Mouse (Mus musculus) heart, adult 11 months (tissue): ENCODE data around the gene Rab1a.

Experiments used
- DNase-seq: peaks from one replicate; pipeline ENCODE4 v3.0.0; 2022

Rab1a gene

DNA sequence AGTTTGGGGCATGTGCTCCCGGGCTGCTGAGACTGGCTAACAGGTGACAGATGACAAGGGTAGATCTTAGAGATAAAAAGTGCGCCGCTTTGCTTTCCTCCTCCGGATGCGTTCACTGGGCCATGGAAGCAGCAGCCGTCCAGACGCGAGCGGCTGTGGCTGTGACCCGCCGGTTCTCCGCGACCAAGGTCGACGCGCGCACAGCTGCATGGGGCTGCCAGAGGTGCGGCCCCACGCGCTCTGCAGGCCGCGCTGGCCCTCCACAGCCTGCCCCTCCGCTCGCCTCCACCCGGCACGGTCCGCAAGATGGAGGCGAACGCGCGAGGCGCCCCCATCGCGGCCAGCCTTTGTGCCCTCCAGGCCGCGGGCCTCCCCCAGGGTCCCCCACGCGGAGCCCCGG is 47.6 kb downstream of the Rab1a start:
- no peak for DNase-seq

DNA sequence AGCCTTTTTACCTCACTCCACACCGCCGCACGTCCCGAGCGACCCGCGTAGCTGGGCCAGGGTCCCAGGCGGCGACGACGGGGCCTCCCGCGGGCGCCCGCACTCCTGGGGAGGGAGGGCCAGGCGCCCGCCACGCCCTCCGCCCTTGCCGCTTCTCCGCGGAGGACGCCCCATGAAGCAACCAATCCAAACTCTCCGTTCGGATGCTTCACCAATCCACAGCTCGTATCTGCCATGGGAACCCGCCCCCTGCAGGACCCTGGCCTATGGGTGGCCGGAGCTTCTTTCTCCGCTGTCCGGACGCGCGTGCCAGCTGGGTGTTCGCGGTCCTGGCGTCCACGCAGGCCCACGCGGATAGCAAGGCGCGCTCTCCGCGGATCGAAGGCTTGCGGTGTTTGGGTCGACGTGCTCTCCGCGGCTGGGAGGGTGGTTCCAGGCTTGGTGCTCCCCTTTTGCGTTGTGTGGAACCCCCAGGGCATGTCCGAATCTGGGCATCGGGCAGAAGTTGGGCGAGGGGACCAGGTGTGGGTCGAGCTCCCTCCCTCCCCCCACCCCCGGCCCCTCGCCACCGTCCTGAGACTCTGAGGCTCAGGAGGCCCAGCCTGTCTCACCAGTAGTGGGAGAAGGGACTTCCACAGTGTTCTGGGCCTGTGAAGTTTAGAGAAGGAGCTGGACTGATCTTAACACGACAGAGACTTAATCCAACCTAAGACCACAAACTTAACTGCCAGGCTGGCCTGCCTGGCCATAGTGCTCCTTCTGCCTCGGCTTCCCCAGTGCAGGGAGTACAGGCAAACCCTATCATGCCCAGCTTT is 48.3 kb downstream of the Rab1a start, which contains the start of gene Cep68:
Cep68 (minus strand) TSS at position 134 of the 815 bp plus-strand sequence.
- peak; percentile 100 for DNase-seq

DNA sequence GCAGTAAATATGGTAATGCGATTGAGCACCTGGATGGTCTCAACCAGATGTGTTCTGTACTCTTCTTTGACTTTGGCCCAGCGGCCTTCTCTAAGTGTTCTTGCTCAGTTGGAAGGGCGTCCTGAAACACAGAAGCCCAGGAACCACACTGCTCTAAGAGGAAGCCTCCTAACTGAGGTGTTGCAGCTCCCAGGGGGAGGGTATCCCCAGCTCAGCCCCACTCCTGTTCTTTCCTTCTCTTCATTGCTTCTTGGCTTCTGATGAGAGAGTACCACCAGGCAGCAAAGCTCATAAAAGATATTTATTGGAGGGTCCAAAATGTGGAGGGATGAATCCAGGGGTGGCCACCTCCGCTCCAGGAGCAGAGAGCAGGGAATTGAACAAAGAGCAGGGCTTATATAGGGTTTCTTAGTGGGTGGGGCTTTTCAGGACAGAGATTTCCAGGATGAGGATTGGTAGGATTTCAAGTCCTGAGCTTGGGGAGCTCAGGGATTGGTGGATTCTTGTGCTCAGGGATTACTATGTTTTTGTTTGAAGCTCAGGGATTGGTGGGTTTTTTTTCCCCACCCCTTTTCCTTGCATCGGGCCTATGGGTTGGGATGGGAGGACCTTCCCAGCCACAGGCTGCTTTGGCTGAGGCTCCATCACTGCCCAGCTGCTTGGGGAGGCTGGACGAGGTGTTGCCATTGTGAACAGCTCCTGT is 49.4 kb downstream of the Rab1a start:
- peak; percentile 79 for DNase-seq

DNA sequence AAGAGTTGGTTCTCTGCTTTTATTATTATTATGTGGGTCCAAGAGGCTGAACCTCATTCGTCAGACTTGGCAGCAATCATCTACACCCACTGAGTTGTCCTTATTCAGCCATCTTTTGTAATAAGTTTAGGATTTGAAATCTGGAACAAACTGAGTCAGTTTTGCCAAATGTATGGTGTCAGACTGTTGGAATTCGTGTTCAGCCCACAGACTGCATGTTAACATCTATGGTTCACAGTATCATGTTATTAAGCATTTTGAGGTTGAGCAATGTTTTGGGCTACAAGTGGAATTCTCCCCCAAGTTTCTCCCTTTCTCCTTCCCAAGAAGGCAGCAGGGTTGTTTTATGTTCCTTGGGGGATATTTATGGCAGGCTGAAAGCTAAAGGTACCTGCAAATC is 51.9 kb downstream of the Rab1a start:
- DNase-seq, result peak; percentile 44

DNA sequence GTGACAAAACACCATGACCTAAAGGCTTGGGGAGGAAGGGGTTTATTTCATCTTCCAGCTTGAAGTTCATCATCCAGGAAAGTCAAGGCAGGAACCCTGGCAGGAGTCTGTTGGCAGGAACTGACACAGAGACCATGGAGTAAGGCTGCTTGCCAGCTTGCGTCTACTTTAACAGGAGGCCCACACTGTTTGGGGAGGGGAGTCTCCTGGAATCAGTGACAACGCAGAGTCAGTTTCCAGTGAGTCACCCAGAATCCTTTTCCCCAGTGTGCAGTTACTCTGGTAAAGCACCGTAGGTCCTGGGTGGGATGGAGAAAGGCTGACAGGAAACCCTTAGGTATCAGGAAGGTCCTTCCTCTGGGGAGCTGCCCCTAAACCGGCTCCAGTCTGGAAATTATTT is 53.6 kb downstream of the Rab1a start:
- peak; percentile 58 for DNase-seq

DNA sequence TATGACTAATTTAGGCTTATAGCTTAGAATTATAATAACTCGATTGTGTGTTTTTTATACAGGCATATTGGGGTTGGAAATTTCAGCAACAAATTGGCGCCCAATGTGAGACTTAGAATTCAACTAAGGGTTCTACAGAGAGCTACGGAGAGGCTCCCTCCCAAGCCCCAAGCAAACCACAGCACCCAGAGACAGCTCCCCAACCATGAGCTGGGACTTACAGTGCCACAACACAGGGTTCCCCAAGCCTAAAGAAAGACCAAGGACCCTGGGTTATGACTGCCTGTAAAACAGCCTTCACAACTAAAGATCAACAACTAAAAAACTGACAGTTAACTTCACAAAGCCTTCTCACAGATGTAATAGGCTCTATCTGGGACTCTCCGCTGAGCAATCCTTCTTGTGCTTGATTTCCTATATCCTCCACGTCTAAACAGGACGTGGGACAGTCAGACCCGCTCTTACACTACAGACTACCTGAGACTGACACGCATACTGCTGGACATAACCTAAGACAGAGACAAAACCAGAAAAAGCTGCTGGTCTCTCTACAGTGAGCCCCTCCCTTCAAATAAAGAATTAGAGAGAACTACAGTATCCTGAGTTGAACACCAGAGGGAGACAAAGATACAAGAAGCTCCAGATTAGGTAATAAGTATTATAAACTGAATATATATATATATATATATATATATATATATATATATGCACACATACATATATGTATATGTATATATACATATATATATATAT is 61.6 kb downstream of the Rab1a start:
- DNase-seq, result peak; percentile 63

DNA sequence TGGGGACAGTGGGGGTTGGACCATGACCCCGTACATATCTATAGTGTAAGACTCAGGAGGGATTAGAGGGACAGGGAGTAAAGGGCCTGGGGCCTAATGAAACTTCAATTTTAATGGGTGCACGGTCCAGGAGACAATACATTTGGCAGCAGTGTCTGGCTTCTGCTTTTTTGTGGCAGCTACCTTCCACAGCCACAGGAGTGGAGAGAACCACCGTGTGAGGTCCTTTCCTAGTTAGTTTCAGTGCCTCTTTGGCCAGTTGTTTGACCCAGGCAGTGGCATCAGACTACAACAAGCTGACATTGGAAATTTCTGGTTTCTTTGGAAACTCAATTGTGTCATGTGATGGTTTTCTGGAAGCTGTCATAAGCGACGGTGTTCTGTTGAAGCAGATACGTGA is 68.7 kb downstream of the Rab1a start:
- DNase-seq, result no peak

DNA sequence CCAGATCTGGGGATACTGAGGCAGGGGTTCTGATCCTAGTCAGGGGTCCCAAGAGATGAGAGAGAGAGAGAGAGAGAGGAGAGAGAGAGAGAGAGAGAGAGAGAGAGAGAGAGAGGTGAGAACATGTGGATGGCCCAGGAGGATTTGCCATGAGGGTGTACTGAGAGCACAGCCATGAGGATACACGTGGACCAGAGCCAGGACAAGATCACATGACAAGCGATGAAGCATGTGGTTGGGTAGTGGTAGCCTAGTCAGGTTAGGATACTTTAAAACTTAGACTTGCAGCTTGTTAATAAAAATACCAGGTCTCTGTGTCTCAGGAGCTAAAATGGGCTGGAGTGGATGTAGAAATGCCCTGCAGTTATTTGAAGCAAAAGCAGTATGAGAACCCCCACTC is 74.7 kb downstream of the Rab1a start:
- DNase-seq, result no peak
